Mouse (Mus musculus) cerebellum, postnatal 25 days (tissue): Measurements from ENCODE around the gene Skp2.

Source experiments
- DNase-seq, 2 experiments: peaks; one replicate each; pipeline ENCODE4 v3.0.0; 2021; ENCODE audit warnings: mixed read lengths in 2 of 2

Skp2 gene

DNA sequence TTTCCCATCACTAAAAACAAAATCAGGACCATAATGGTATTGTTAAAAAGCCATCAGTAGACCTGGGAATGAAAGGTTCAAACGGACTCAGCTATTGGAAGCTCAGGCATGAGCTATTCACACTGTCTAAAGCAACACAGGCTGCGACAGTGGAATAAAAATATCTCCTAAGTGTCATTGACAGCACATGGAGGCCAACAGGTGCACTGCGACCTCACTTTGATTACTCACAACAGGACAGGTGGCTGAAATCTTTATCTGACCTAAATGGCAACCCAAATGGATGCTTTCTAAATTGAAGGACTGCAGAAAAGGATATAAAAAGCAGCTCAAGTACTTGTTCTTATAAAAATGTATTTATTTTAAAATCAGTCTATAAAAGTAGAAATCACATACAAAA lies 43.6 kb downstream of the Skp2 start:
- DNase-seq = no peak

DNA sequence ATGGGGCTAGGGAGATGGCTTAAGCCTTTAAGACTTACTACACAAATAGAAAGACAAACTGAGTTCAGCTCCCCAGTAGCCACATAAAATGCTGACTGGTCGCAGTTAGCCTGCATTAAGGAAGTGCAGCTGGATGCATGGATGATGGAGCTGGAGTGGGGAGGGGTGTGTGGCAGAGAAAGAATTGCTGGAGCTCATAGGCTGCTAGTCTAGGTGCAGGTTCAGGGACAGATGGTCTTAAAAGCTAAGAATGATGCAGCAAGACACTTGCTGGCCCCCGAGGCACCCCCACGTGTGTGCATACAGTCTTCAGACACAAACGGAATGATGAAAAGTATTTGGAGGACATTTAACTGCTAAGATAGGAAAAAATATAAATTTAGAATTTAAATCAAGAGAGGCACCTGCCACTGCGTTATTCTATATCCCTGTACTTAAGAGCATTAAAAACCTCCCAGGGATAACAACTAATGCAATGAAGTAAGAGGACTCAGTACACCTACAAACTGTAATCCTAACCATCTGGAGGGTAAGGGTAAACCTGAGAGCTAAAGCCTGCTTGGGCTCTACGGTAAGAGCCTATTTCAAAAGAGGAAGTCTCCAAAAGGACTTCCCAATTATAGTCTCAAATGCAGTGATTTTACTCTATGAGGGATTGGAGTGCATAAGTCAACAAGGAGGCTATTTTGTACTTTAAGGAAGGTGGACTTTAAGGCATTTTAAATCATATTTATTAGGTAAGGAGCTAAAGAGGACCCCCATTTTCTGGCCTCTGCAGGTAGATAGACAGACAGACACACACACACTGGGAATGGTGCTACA lies 44.5 kb downstream of the Skp2 start:
- DNase-seq = no peak

DNA sequence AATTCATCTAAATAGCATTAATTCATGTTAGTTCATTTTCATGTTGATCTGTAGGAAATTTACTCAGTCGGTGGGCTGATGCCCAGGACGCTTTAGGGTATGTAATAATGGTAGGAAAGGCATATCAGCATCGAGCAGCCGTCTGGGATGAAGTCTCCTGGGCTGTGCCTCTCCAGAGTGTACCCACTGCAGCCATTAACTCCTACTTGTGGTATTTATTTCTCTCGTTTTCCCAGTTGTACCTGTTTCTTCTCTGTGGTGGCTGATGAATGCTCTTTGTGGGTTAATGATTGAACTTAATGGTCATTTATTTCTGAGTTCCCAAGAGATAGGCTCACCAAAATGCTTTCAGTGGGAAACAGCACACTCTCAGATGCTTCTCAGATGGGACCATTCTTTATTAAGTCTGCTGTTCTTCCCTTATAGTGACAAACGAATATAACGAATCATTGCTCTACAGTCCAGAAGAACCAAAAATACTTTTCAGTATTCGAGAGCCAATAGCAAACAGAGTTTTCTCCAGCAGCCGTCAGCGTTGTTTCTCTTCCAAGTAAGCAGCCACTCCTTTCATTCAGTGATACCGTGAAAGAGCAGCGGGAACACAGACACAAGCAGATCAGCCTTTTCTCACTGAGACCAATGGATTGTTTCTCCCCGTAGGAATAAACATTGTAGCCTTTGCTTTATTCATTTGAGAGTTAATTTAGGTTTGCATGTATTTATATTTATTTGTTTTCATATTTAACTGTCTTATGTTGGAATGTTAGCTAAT lies 48.7 kb downstream of the Skp2 start:
- no peak for DNase-seq

DNA sequence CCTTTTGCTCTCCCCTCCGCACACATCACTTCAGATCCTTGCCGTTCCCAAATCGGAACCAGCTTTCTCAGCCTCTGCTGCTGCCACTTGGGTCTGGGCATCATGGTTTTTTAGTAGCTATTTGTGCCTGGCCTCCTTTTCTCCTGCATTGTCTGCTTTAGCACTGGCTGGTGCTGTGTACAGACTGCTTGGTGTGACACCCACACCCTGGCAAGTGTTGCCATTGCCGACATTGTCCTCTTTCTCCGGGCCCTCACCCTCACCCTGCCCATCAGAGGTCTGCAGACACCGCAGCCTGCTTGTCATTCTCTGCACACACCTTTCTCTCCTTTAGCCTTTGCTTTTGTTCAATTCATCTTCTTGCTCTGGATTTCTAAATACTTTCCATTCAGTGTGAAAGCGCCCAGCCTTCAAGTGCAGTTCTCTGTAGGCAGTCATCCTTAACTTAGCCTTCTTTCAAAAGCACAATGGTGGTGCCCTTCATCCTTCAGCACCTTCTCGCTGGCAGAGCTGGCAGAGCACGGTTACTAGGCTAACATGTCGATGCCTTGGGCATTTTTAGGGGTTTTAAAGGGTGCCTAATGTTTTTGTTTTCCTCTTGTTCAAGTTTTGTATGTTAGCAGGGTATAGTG lies 54.7 kb downstream of the Skp2 start:
- DNase-seq = no peak

DNA sequence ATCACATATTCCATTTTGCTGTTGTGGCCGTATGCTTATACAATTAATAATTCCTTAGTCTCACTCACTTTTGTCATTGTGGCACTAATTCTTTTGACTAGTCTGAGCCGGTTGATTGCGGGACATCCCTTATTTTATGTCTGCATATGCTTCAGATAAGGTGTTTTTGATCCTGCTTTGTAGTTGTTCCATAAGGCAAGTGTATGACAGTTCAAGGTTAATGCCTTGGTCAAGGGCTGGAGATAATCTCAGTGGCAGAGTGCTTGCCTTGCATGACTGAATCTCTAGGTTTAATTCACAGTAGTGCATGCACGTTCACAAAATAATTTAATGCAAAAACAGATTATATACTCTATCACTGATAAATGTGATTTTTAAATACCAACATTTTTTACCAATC lies 58.4 kb downstream of the Skp2 start:
- no peak for DNase-seq

DNA sequence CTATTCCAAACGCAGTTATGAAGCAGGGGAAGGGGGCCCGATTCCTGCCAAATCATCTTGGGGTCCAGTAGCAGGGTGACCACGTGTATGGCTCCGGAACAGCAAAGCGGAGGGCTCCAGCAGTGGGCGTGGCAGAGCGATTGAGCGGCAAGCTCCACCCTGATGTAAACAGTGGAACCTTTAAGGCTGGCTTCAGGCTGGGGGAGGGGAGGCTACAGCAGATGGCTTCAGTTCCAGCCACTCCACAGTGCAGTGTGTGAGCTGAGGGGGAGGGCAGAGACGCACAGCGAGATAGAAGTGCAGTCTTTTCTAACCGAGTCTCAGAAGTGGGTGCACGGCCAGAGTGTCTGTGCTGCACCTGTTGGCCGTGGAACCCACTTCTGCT lies 60.9 kb downstream of the Skp2 start:
- DNase-seq = peak; percentile 51 to 69

DNA sequence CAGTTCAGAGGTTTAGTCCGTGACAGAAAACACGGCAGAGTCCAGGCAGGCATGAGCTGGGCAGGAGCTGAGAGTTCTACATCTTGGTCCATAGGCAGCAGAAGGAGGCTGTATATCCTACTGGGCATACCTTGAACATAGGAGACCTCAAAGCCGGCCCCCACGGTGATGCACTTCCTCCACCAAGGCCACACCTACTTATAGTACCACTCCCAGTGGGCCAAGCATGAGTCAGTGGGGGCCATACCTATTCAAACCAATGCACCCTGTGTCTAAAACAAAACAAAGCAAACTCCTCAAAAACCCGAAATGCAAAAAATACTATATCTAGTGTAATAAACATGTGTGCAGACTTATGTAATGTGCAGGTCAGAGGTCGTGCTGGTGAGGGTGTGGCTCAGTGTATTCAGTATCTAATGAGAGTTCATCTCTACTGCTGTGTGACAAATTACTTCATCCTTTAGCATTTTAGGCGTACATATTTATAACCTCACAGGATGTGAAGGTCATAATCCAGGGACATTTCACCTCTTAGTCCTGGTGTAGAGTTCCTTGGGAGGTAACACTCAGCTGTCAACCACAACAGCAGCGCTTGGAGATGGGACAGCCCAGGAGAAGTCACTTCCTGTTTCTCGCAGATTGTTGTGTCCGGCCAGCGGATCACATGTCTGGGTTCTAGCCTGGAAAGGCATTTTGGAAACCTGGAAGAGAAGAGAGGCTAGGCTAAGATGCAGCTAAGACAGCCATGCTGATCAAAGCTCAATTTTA lies 61.4 kb downstream of the Skp2 start:
- no peak for DNase-seq

DNA sequence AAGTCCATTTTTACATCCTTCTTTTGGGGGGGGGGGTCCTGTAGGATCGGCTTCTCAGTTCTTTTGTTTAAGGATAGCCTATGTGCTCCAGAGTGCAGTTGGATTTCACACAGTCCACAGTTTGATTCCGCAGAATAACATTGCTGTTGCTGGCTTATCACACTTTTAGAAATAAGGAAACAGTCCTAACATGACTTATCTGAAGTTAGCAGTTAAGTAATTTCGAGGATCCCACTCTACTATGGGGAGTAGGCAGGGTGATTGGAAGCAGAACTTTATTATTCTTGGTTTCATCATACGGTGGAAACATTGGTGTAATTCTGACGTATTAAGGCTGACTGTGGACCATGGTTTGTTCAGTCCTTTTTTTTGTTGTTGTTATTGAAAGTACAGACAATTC lies 64.6 kb downstream of the Skp2 start:
- no peak for DNase-seq

DNA sequence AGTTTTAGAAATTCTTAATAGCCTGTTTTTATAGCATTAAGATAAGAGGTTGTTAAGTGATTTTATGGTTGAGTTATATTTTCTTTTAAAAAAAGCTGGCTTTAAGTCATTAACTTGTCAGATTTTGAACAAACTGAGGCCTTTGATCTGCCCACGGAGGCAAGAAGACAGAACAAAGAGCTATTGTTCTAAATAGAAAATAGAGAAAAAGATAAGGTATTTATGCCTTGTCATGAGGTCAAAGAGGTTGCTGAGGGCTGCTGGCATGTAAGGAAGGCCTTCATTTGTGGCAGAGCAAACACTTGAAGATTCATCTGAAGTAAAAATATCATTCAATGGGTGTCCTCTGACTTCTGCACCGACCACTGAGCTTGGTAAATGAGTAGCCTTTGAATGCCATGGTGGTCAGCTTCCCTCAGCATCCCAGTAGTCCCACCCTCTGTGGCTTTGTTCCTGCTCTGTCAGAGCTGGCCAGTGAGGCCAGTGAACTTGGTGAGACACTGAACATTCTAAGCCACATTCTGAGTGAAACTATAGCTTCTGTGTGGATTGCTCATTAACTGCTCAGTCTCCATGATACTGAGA lies 66.0 kb downstream of the Skp2 start:
- no peak for DNase-seq

DNA sequence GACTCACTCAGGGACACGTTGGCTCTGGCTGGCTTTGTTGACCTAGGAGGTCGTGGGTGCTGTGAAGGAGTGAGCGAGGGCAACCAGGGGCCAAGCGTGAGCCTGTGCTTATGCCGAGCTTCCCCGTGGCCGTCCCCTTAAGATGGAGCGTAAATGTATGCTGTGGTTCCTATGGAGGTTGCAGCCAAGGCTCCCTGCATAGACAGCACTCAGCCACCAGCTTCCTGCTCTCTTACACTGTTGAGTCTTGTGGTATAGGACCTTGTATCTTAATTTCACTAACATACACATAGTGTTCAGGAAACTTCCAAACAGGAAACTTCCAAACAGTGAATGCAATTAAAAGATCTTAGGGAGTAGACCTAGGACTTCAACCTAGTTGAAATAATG lies 66.5 kb downstream of the Skp2 start:
- DNase-seq = no peak

DNA sequence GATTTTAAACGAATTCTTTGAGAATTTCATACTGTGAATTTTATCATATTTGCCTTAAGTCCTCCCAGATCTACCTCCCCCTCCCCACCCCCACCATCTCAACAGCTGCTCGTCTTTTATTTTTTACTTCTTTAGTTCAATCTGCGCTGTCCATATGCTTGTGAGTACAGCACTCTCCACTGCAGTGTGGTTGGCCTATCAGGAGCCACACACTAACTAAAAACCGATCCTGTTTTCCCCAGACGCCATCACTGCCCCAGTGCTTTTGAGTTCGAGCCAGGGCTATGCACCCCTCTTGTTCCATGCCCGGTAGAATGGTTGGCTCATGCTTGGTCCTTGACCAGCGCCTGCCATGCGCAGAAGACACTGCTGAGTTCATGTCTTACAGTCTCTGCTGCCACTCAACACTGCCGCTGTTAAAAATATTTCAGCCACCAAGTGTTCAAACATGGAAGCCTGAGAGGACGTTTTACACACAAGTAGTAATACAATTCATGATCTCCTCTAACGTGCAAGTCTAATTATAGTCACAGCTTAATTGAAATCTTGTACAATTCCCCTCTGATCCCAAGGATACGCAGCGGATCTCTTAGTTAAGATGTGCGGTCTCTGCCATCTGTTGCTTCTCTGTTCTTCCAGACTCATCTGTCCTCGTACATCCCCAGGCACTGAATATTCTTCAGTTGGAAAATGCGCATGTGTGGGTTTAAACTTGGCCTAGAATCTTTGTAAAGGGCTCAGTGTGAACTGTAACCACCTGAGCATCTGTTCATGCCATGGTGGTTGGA lies 67.1 kb downstream of the Skp2 start:
- DNase-seq = no peak

DNA sequence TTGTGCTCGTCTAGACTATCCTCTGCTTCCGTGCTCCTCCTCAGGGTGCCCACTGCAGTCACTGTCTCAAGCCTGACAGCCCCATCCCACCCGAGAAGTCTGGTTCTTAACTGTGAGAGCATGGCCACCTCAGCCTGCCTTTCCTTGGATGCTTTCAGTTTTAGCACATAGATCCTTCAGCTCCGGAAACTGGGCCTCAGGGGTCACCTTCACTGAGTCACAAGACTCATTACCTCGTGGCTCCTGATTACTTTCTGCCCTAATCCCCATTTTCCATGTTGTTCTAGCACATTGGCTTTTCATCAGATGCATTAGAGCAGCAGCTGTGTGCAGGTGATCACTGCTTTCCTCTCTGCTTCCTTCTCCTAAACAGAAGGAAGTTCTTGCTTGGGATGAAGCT lies 67.8 kb downstream of the Skp2 start:
- no peak for DNase-seq

DNA sequence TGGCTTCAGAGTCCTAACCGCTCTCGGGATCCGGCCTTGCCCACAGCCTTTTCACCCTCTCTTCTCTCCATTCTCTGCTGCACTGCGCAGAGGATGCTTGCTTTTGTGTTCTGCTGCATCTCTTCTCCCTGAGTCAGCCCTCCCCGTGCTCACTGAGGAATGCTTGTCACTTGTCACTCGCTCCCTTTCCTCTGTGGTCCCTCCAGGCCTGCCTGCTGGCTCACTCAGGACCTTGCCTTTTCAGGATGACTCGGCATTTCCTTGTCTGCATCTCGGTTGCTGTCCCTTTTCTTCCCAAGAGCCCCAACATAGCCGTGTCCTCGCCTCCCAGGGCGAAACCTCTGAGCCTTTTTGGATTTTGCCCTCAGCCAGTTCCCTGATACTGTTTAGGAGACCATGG lies 68.4 kb downstream of the Skp2 start:
- DNase-seq = no peak

DNA sequence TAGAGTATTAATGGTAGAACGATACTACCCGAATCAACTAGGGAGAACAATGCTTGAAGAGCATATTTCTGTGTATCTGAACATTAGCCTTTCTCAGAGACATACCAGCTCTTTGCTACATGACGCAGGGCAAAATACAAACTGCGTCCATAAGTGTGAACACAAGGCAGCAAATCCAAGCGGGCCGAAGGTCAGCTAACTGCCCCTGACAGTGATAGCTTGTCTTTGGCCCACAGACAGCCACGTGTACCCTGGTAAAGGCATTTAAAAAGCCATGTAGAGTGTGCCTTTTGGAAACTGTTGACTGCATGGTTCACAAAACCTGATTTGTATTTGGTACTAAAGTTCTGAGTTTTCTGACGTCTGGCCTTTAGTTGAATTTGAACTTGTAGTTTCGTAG lies 72.5 kb downstream of the Skp2 start:
- DNase-seq = no peak

DNA sequence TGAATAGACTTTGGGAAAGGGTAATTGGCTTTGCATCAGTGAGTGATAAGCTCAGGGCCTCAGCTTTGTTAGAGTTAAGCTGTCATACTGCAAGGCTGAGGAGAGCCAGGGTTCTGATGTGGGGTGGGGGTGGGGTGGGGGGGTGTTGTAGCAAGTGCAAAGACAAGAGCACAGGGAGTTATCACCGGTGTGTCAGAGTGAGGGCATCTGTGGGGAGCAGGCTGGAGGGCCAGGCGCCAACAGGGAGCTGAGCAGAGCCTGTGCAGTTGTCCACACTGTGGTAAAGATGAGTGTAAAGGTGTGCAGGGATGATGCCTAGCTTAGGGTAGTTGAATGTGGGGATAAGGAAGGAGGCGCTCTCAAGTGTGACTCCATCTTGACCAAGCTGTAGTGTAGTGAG lies 73.9 kb downstream of the Skp2 start:
- DNase-seq = no peak

DNA sequence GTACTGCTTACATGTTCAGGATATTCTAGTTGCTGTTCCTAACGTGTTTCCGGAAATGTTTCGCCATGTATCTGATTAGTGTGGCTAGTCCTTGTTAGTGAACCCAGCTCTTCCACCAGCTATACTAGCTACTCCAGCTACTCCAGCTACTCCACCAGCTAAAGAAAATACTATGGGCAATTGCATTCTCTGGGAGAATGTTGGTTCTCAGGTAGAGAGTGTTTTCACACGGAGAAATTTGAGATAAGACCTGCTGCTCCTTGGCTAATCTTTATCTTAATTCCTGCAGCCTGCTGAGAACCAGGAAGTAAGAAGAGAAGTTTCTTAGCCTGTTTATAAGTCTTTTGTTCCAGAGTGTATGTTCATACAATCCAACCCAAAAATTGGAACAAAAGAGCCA lies 75.0 kb downstream of the Skp2 start:
- DNase-seq = no peak

DNA sequence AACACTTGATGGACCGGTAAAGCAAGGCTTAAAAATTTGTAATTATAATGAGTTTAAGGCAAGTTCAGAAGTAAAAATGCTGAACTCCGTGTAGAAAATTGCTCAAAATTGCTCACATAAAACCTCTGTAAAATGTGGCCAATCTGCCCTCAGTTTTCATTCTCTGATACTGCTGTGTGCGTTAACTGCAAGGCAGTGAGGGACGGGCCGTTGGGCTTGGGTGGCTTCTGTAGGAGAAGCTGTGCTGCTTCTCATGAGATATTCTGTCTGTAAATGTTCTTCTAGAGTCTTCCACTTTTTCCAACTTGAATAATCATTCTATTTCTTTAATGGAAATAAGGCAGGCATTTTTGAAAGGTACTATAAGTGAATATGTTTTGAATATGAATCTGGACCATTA lies 75.6 kb downstream of the Skp2 start:
- no peak for DNase-seq

DNA sequence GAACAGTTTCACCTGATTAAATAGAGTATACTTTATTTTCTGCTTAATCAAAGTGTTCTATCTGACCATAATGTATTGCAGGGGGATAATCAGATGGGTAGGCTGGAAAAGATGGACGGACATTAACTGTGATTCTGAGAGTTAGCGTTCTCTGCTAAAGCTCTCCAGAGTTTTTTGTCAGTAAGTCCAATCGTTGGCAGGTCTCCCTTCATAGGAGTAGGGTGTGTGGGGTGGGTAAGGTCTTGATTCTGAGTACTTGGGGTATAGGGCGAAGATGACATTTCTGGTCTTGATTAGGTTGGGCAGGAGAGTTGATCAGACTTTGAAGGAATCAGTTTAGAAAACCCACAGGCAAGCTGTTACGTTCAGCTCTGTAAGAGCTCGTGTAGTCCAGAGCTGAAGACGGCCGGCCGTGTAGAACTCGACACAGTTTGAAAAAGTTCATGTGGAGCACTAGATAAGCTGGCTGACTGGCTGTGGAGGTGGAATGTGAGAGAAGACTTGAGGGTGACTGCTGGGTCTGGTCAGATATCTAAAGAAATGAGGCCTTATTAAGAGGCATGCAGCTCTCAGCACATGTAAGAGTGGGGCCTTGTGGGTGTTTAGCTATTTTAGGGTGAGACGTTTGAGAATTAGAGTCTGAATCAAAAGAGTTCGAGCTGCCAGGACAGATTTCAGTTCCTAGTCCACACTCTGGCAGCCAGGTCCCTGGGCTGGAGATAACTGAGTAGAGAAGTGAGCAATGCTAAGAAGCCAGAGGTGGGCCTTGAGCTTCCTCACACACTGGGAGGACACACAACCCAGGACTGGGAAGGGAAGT lies 76.5 kb downstream of the Skp2 start:
- no peak for DNase-seq

DNA sequence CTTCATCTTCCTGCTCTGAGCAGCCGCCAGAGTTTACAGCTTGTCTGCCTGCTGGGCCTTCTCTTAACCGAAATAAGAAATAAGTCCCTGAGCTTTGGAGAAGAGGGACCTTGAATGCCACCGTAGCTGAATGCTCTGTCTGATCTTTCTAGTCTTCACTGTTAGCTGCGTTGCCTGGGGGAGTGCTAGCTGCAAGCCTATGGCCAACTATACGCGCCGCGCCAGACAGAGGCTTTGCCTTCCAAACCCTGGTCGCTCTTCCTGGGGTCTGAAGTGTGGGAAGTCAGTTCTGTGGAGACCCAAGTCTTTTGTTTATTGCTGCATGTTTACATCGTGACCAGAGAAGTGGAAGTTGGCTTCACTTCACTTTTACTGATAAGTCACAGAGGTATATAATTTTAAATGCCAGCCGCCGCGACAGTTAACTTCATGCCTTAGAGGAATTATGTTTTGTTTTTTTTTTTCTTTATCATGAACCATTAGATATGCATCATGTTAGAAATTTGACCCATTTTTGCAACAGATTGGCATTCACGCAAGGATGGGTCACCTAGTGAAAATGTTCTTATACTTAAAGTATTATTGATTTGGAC lies 79.5 kb downstream of the Skp2 start:
- no peak for DNase-seq

DNA sequence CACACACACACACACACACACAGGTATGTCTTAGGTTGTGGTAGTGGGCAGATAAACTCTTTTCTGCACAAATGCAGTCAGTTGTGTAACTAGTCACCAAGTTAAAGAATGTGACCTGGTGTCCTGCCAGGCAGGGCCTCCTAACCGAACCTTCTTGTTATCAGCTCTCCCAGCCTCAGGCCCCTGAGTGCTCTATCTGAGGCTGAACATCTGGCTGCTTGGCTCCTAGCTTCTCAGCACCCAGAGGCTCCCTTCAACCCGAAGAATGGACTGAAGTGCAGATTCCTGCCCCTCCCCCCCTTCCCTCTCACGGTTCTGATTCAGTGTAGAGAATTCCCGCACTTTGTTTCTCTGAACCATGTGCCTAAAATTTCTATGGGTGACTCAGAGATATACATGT lies 80.6 kb downstream of the Skp2 start:
- no peak for DNase-seq

DNA sequence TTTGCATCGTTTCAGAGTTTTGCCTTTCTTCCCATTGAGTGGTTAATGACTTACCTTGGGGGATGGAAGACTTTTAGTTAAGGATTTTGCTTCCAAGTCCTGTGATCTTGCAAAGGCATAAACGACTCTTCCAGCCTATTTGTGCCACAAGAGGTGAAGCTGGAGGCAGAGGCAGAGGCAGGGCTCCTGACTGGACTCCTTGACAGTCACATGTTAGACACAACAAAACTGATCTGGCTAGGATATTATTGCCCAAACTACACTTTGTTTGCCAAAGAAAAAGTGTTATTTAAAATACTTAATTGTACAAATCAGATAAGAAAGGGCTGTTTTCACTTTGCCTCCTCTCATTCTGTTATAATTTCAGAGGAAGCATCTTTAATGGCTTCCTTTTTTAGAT lies 81.1 kb downstream of the Skp2 start:
- no peak for DNase-seq
